Mouse (Mus musculus) heart, embryonic 11.5 days (tissue): ENCODE results near the gene Mrpl55. TPM values are rescaled to one million over a fixed set of nuclear protein-coding genes. Genes with fewer than 3 reads are reported as not detected.
A peak's percentile ranks its signal among the peaks of the same experiment; 100 is the strongest.

Experiments used
- ATAC-seq: fragments of 200-750 bp; cut with Nextera tagmentation; replicated peaks from 2 replicates; pipeline ENCODE4 v1.8.0; 2017; ENCODE audit warnings: moderate library complexity; ENCODE audit not compliant: insufficient number of reproducible peaks, low FRiP score, low TSS enrichment
- H3K27ac ChIP-seq: fragments of 300-500 bp; sonication (generic); 2 replicates; pipeline ENCODE4 v1.5.1; 2014; ENCODE audit warnings: mild to moderate bottlenecking, low read depth, low read length
- H3K27me3 ChIP-seq: fragments of 300-500 bp; sonication (generic); 2 replicates; pipeline ENCODE4 v1.6.1; 2014; ENCODE audit warnings: mild to moderate bottlenecking, low read length, mixed read lengths; ENCODE audit not compliant: control insufficient read depth, insufficient read depth
- H3K36me3 ChIP-seq: fragments of 300-500 bp; sonication (generic); 2 replicates; pipeline ENCODE4 v1.6.1; 2014; ENCODE audit warnings: mild to moderate bottlenecking, low read length, moderate library complexity, mixed read lengths; ENCODE audit not compliant: control insufficient read depth, insufficient read depth
- H3K4me1 ChIP-seq: fragments of 300-500 bp; sonication (generic); 2 replicates; pipeline ENCODE4 v1.6.1; 2014; ENCODE audit warnings: low read length; ENCODE audit not compliant: control insufficient read depth, insufficient read depth
- H3K4me2 ChIP-seq: fragments of 300-500 bp; sonication (generic); 2 replicates; pipeline ENCODE4 v1.6.1; 2014; ENCODE audit warnings: mild to moderate bottlenecking, moderate library complexity
- H3K4me3 ChIP-seq: fragments of 300-500 bp; sonication (generic); 2 replicates; pipeline ENCODE4 v1.5.1; 2014; ENCODE audit warnings: low read depth, low read length
- H3K9ac ChIP-seq: fragments of 300-500 bp; sonication (generic); 2 replicates; pipeline ENCODE4 v1.6.1; 2014; ENCODE audit warnings: mild to moderate bottlenecking, low read depth, low read length, moderate library complexity
- H3K9me3 ChIP-seq: fragments of 300-500 bp; sonication (generic); replicated peaks from 2 replicates; pipeline ENCODE4 v1.6.1; 2016; ENCODE audit warnings: low read length; ENCODE audit not compliant: control insufficient read depth
- WGBS: fragments of 180-500 bp; shearing (Covaris S2); extraction: QIAGEN DNeasy Blood & Tissue Kit; methylation state at CpG from one replicate; pipeline ENCODE4 v1.1.7; 2014; ENCODE audit not compliant: insufficient replicate concordance; 5-methylcytosine and 5-hydroxymethylcytosine counted together
- polyA plus RNA-seq: library from polyadenylated mRNA; unstranded; fragments of >200 nt; fragmentation: Nextera tagmentation; extraction: Ambion mirVana; gene quantifications from 2 replicates; pipeline ENCODE4 v1.2.1, GENCODE M21; 2014

The Mrpl55 gene
- polyA plus RNA-seq, result 98.5 and 102 TPM in 2 replicates

- peak within 1 kb of the TSS; percentile 86 for H3K9ac ChIP-seq
- ATAC-seq, result peak; percentile 91
- no peaks in the 10 kb centered on the region for H3K9me3 ChIP-seq
- WGBS, result under 1% methylated on average over 63 of the region's 63 CpGs
- H3K36me3 ChIP-seq, result peaks cover 5% of the 10 kb centered on the region
- peaks cover 12% of the 10 kb centered on the region for H3K4me1 ChIP-seq
- H3K27ac ChIP-seq, result peak within 1 kb of the TSS; percentile 64
- H3K27me3 ChIP-seq, result no peaks in the 10 kb centered on the region
- H3K4me3 ChIP-seq, result peak within 1 kb of the TSS; percentile 95
- peak within 1 kb of the TSS; percentile 91 for H3K4me2 ChIP-seq
These were observed at the start of gene Mrpl55 for GRCm38 (mm10) chr11:59202081-59202995. Gene Mrpl55, plus strand, starts transcription at chr11:59202486.

- H3K36me3 ChIP-seq, result no peaks in the 10 kb centered on the region; the same call in 1 of the 2 replicates
- ATAC-seq, result peak; percentile 37; the same call in 1 of the 2 replicates
- no peaks in the 10 kb centered on the region for H3K9me3 ChIP-seq
- no peak overlapping the region for H3K4me2 ChIP-seq
- peaks cover 3% of the 10 kb centered on the region for H3K4me1 ChIP-seq
- H3K4me3 ChIP-seq, result no peak overlapping the region
- 69% methylated on average over 7 of the region's 7 CpGs for WGBS
- H3K27me3 ChIP-seq, result no peaks in the 10 kb centered on the region
- no peak overlapping the region for H3K9ac ChIP-seq
- H3K27ac ChIP-seq, result peak overlapping the region; percentile 0; the same call in 1 of the 2 replicates
These were observed 48.1 kb upstream of the Mrpl55 start for GRCm38 (mm10) chr11:59154220-59154619.

GRCm38 (mm10) chr11:59155900-59156299 lies 46.4 kb upstream of the Mrpl55 start:
- Histone ChIP-seq H3K9ac (no peak overlapping the region), H3K4me2 (no peak overlapping the region), H3K36me3 (no peaks in the 10 kb centered on the region; the same call in 1 of the 2 replicates), H3K4me1 (peaks cover 3% of the 10 kb centered on the region), H3K27ac (no peak overlapping the region), H3K27me3 (no peaks in the 10 kb centered on the region), H3K4me3 (no peak overlapping the region), H3K9me3 (no peaks in the 10 kb centered on the region)
- 94% methylated on average over 5 of the region's 5 CpGs for WGBS
- ATAC-seq, result no peak

- Histone ChIP-seq H3K9ac (no peak overlapping the region), H3K4me2 (no peak overlapping the region), H3K4me1 (peaks cover 15% of the 10 kb centered on the region), H3K4me3 (no peak overlapping the region), H3K27ac (no peak overlapping the region), H3K27me3 (no peaks in the 10 kb centered on the region), H3K36me3 (no peaks in the 10 kb centered on the region; the same call in 1 of the 2 replicates), H3K9me3 (no peaks in the 10 kb centered on the region)
- WGBS, result 92% methylated on average over 13 of the region's 13 CpGs
- ATAC-seq, result no peak
These were observed 43.2 kb upstream of the Mrpl55 start for GRCm38 (mm10) chr11:59159099-59159498.

GRCm38 (mm10) chr11:59159558-59159957 lies 42.7 kb upstream of the Mrpl55 start:
- no peak for ATAC-seq
- H3K27me3 ChIP-seq, result no peaks in the 10 kb centered on the region
- H3K4me2 ChIP-seq, result no peak overlapping the region
- no peak overlapping the region for H3K9ac ChIP-seq
- H3K36me3 ChIP-seq, result no peaks in the 10 kb centered on the region; the same call in 1 of the 2 replicates
- 86% methylated on average over 4 of the region's 4 CpGs for WGBS
- no peak overlapping the region for H3K4me3 ChIP-seq
- H3K9me3 ChIP-seq, result no peaks in the 10 kb centered on the region
- no peak overlapping the region for H3K27ac ChIP-seq
- H3K4me1 ChIP-seq, result peaks cover 17% of the 10 kb centered on the region

GRCm38 (mm10) chr11:59161398-59161797 lies 40.9 kb upstream of the Mrpl55 start:
- H3K36me3 ChIP-seq, result no peaks in the 10 kb centered on the region; the same call in 1 of the 2 replicates
- H3K4me2 ChIP-seq, result no peak overlapping the region
- peak overlapping the region; percentile 29 for H3K27ac ChIP-seq
- no peaks in the 10 kb centered on the region for H3K9me3 ChIP-seq
- no peaks in the 10 kb centered on the region for H3K27me3 ChIP-seq
- peak overlapping the region; percentile 18; the same call in 1 of the 2 replicates for H3K9ac ChIP-seq
- no peak overlapping the region for H3K4me3 ChIP-seq
- no peak for ATAC-seq
- H3K4me1 ChIP-seq, result peaks cover 25% of the 10 kb centered on the region
- 55% methylated on average over 5 of the region's 5 CpGs for WGBS

GRCm38 (mm10) chr11:59162443-59163254 lies 39.6 kb upstream of the Mrpl55 start:
- ATAC-seq, result 0 out of 2 replicates have a peak, but pooled peaks have one; percentile 3
- Histone ChIP-seq H3K27ac (peak overlapping the region; percentile 99), H3K4me3 (peak overlapping the region; percentile 84), H3K36me3 (no peaks in the 10 kb centered on the region; the same call in 1 of the 2 replicates), H3K27me3 (no peaks in the 10 kb centered on the region), H3K9ac (peak overlapping the region; percentile 97), H3K9me3 (no peaks in the 10 kb centered on the region), H3K4me1 (peaks cover 27% of the 10 kb centered on the region), H3K4me2 (peak overlapping the region; percentile 62)
- WGBS, result 52% methylated on average over 9 of the region's 9 CpGs
